Mouse (Mus musculus) intestine, embryonic 16.5 days (tissue): ENCODE measurements at regions not wholly inside any gene's neighbourhood (a gene's known extent, or its start where the extent isn't known, plus 50 kb on each side); places are given as distances from the start of the nearest gene placed in this dataset.

Source experiments
- ATAC-seq: fragments of 200-750 bp; cut with Nextera tagmentation; 2 replicates; pipeline ENCODE4 v1.8.0; 2017; ENCODE audit warnings: moderate TSS enrichment, moderate library complexity
- H3K27ac ChIP-seq: fragments of 300-500 bp; sonication (generic); 2 replicates; pipeline ENCODE4 v1.5.1; 2014; ENCODE audit warnings: mild to moderate bottlenecking, low read length
- H3K27me3 ChIP-seq: fragments of 300-500 bp; sonication (generic); replicated peaks from 2 replicates; pipeline ENCODE4 v1.6.1; 2014; ENCODE audit warnings: low read length, control low read depth, mixed read lengths; ENCODE audit not compliant: control insufficient read depth, insufficient read depth
- H3K36me3 ChIP-seq: fragments of 300-500 bp; sonication (generic); 2 replicates; pipeline ENCODE4 v1.6.1; 2014; ENCODE audit warnings: low read length, control low read depth; ENCODE audit not compliant: control insufficient read depth, insufficient read depth
- H3K4me1 ChIP-seq: fragments of 300-500 bp; sonication (generic); 2 replicates; pipeline ENCODE4 v1.6.1; 2014; ENCODE audit warnings: low read length, control low read depth, mixed read lengths; ENCODE audit not compliant: control insufficient read depth, insufficient read depth
- H3K4me2 ChIP-seq: fragments of 300-500 bp; sonication (generic); 2 replicates; pipeline ENCODE4 v1.6.1; 2014; ENCODE audit warnings: low read depth, low read length, control low read depth
- H3K4me3 ChIP-seq: fragments of 300-500 bp; sonication (generic); 2 replicates; pipeline ENCODE4 v1.5.1; 2014; ENCODE audit warnings: mild to moderate bottlenecking, low read length
- H3K9ac ChIP-seq: fragments of 300-500 bp; sonication (generic); 2 replicates; pipeline ENCODE4 v1.6.1; 2014; ENCODE audit warnings: low read depth, low read length
- H3K9me3 ChIP-seq: fragments of 300-500 bp; sonication (generic); 2 replicates; pipeline ENCODE4 v1.6.1; 2016; ENCODE audit warnings: low read length, control low read depth; ENCODE audit not compliant: control insufficient read depth
- WGBS: fragments of 180-500 bp; shearing (Covaris S2); extraction: QIAGEN DNeasy Blood & Tissue Kit; methylation state at CpG from one replicate; pipeline ENCODE4 v1.1.7; 2014; 5-methylcytosine and 5-hydroxymethylcytosine counted together

DNA sequence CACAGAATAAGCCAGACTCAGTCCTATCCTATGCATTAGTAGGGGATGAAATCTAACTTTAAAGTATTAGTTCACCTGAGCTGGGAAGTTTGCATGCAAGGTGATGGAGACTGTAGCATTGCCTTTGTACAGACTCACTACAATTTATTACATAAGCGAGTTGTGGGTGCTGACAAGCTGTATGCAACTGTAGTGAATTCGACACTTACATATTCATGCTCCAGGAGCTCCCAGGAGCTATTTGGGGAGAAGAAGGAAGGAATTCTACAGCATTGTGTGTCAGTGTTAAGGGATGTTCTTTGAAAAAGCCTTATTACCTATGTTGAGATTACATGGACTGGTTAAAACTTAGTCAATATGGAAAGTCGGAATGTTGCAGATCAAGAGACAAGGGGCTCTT is 90.6 kb upstream of the Atxn1 start:
- Histone ChIP-seq H3K27me3 (no peaks in the 10 kb centered on the region), H3K4me2 (no peak overlapping the region), H3K4me1 (no peaks in the 10 kb centered on the region), H3K36me3 (no peaks in the 10 kb centered on the region), H3K4me3 (no peak overlapping the region), H3K9ac (no peak overlapping the region), H3K27ac (no peak overlapping the region), H3K9me3 (no peaks in the 10 kb centered on the region)
- no peak for ATAC-seq
- WGBS = 86% methylated on average over 3 of the region's 3 CpGs

- Histone ChIP-seq H3K9ac (no peak overlapping the region), H3K27me3 (no peaks in the 10 kb centered on the region), H3K4me2 (peak overlapping the region; percentile 46), H3K27ac (peak overlapping the region; percentile 39; the same call in 1 of the 2 replicates), H3K9me3 (no peaks in the 10 kb centered on the region), H3K4me1 (no peaks in the 10 kb centered on the region), H3K4me3 (peak overlapping the region; percentile 22), H3K36me3 (no peaks in the 10 kb centered on the region)
- WGBS = 50% methylated on average over 12 of the region's 12 CpGs
- ATAC-seq = peak; percentile 94
Measured at GRCm38 (mm10) chr13:46043568-46043967, 78.8 kb upstream of the Atxn1 start.

DNA sequence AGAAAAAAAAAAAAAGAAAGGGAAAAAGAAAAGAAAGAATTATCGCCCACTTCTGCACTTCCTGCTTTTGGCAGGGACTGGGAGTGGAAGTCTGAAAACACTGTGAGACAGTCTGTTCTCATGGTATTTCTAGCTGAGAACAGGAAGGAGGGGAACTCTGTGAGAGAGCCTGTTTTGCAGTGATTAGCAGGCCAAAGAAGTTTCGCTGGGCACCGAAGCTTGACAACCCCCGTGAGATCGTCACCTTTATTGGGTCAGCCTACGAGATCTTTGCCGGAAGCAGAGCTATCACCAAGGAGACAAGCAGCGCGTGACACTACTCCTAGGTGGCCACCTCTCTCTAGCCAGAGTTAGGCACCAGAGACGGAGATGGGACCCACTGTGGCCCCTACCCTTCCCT is 78.2 kb upstream of the Atxn1 start:
- Histone ChIP-seq H3K27ac (peak overlapping the region; percentile 39), H3K4me2 (peak overlapping the region; percentile 46), H3K9me3 (no peaks in the 10 kb centered on the region)

DNA sequence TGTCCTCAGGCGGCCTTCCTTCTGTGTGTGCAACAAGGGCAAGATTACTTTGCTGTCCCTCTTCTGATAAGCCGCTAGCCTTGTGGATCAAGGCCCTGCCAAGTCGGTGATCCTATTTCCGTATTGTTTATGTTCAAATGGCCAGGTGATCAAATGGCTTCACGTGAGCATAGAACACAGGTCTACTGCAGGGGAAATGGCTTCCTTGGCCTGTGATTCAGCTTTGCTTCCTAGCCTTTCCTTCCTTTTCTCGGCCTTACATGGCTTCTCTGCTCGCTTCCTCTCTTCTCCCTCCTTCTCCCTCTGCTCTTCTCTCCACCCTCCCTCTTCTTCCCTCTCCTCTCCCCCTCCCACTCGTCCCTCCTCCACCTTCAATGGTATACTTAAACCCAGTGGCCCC is 77.4 kb upstream of the Atxn1 start:
- Histone ChIP-seq H3K27me3 (no peaks in the 10 kb centered on the region), H3K4me2 (no peak overlapping the region), H3K4me1 (no peaks in the 10 kb centered on the region), H3K9me3 (no peaks in the 10 kb centered on the region), H3K27ac (no peak overlapping the region), H3K9ac (no peak overlapping the region), H3K36me3 (no peaks in the 10 kb centered on the region), H3K4me3 (no peak overlapping the region)
- 75% methylated on average over 8 of the region's 8 CpGs for WGBS
- no peak for ATAC-seq

More for the DNA sequence above, 78.2 kb upstream of the Atxn1 start:
- H3K9ac ChIP-seq = no peak overlapping the region
- peak; percentile 67 for ATAC-seq
- no peaks in the 10 kb centered on the region for H3K4me1 ChIP-seq
- no peaks in the 10 kb centered on the region for H3K36me3 ChIP-seq
- peak overlapping the region; percentile 22 for H3K4me3 ChIP-seq
- 53% methylated on average over 10 of the region's 10 CpGs for WGBS
- H3K27me3 ChIP-seq = no peaks in the 10 kb centered on the region

DNA sequence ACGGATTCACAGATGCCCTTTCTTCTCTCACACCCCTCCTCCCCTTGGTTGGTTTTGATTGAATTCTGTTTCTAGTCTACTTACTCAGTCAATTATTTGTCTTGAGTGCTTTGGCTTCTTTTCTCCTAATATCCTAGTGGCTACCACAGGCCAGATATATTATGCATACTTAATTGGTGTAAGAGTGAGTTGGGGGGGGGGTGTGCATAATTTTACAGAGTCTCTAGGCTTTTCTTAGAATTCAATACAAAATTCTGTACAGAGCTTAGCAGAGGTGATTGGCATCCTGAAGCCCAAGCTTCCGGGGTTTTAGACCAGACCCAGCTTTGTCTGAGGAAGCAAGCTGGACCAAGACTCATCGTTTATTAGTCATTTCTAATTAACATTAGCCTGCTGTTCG is 76.7 kb upstream of the Atxn1 start:
- H3K4me3 ChIP-seq = no peak overlapping the region
- ATAC-seq = no peak
- no peaks in the 10 kb centered on the region for H3K9me3 ChIP-seq
- H3K4me1 ChIP-seq = no peaks in the 10 kb centered on the region
- H3K36me3 ChIP-seq = no peaks in the 10 kb centered on the region
- H3K4me2 ChIP-seq = no peak overlapping the region
- no peak overlapping the region for H3K27ac ChIP-seq
- no peak overlapping the region for H3K9ac ChIP-seq
- H3K27me3 ChIP-seq = no peaks in the 10 kb centered on the region
- WGBS = 89% methylated on average over 4 of the region's 4 CpGs

DNA sequence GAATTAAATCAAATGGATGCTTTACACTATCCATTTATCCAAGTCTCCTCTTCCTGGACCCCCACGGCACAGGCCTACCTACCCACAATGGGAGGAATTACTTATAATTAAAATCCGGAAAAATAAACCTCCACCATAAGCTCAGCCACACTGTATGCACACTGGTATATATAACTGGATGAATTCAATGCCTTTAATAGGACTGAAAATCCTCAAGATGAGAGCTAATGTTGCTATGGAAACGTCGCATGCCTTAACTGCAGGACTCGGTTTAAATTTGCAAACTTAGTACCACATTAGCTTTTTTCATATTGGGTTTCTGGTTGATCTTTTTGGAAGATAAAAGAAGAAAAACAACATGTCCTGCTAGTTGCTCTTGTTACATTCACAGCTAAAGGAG is 75.3 kb upstream of the Atxn1 start:
- Histone ChIP-seq H3K27me3 (no peaks in the 10 kb centered on the region), H3K4me1 (no peaks in the 10 kb centered on the region), H3K9ac (no peak overlapping the region), H3K4me2 (no peak overlapping the region), H3K4me3 (no peak overlapping the region), H3K9me3 (no peaks in the 10 kb centered on the region), H3K27ac (no peak overlapping the region), H3K36me3 (no peaks in the 10 kb centered on the region)
- WGBS = 91% methylated on average over 5 of the region's 5 CpGs
- ATAC-seq = no peak

GRCm38 (mm10) chr13:46038441-46039331 is 73.9 kb upstream of the Atxn1 start:
- no peaks in the 10 kb centered on the region for H3K4me1 ChIP-seq
- H3K9me3 ChIP-seq = no peaks in the 10 kb centered on the region
- H3K4me2 ChIP-seq = no peak overlapping the region
- no peak overlapping the region for H3K27ac ChIP-seq
- H3K36me3 ChIP-seq = no peaks in the 10 kb centered on the region
- H3K4me3 ChIP-seq = no peak overlapping the region
- 74% methylated on average over 10 of the region's 10 CpGs for WGBS
- H3K27me3 ChIP-seq = no peaks in the 10 kb centered on the region
- no peak overlapping the region for H3K9ac ChIP-seq
- no peak for ATAC-seq

- WGBS = 57% methylated on average over 2 of the region's 2 CpGs
- Histone ChIP-seq H3K27me3 (no peaks in the 10 kb centered on the region), H3K9ac (no peak overlapping the region), H3K36me3 (no peaks in the 10 kb centered on the region), H3K9me3 (no peaks in the 10 kb centered on the region), H3K4me1 (no peaks in the 10 kb centered on the region), H3K4me3 (no peak overlapping the region), H3K27ac (no peak overlapping the region), H3K4me2 (no peak overlapping the region)
- no peak for ATAC-seq
Measured at GRCm38 (mm10) chr13:46032281-46032680, 67.5 kb upstream of the Atxn1 start.

DNA sequence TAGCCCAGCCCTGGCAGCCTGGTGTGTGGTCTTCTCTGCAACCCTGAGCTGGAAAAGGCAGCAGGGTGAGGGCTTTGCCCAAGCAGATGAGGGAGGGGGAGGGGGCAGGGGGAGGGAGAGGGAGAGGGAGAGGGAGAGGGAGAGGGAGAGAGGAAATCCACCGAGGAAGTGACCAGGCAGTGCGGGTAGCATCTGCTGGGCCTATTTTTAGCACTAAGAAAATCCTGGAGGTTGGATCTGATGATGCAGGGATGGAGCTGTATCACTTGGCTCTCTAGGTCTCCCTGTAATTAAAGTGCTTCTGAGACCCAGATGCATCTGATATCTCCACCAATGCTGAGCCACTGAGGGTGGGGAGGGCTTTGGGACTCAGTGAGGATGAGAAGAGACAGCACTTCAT is 61.2 kb upstream of the Atxn1 start:
- H3K4me2 ChIP-seq = no peak overlapping the region
- H3K27me3 ChIP-seq = no peaks in the 10 kb centered on the region
- H3K36me3 ChIP-seq = no peaks in the 10 kb centered on the region
- H3K9me3 ChIP-seq = no peaks in the 10 kb centered on the region
- no peak overlapping the region for H3K27ac ChIP-seq
- 39% methylated on average over 2 of the region's 2 CpGs for WGBS
- no peak overlapping the region for H3K9ac ChIP-seq
- H3K4me1 ChIP-seq = no peaks in the 10 kb centered on the region
- ATAC-seq = no peak
- H3K4me3 ChIP-seq = no peak overlapping the region

DNA sequence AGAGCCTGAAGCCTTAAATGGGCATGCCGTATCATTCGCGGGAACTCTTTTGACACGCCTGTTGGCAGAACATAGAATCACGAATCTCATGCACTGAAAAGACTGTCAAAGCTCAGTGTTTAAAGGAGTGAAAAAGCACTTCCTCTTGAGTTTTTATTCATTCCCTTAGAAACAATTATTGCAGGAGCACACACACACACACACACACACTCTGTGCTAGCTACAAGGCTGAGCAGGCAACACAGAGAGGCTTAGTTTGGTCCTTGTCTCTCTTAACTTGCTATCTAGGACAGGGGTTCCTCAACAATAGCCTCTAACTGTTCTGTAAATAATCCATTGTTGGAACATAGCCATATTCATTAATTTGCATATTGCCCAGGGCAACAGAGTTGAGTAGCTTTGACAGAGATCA is 58.8 kb upstream of the Atxn1 start:
- WGBS = 67% methylated on average over 5 of the region's 5 CpGs
- no peak overlapping the region for H3K27ac ChIP-seq

More for the DNA sequence above, 58.8 kb upstream of the Atxn1 start:
- H3K4me3 ChIP-seq = no peak overlapping the region
- H3K4me1 ChIP-seq = peaks cover 7% of the 10 kb centered on the region; the same call in 1 of the 2 replicates
- H3K9me3 ChIP-seq = no peaks in the 10 kb centered on the region
- no peak for ATAC-seq
- no peak overlapping the region for H3K9ac ChIP-seq
- no peaks in the 10 kb centered on the region for H3K36me3 ChIP-seq
- no peaks in the 10 kb centered on the region for H3K27me3 ChIP-seq
- no peak overlapping the region for H3K4me2 ChIP-seq
